Mouse (Mus musculus) liver, embryonic 14.5 days (tissue): ENCODE measurements around the gene Zbtb8a. TPM values are rescaled to one million over a fixed set of nuclear protein-coding genes. Genes with fewer than 3 reads are reported as not detected.

Experiments used
- ATAC-seq: fragments of 200-750 bp; cut with Nextera tagmentation; 2 replicates; pipeline ENCODE4 v1.8.0; 2017; ENCODE audit warnings: moderate number of reproducible peaks, mild to moderate bottlenecking, moderate library complexity; ENCODE audit not compliant: insufficient read depth
- DNase-seq, 3 experiments: peaks; one replicate each; pipeline ENCODE4 v3.0.0-alpha.2; 2012 to 2013; ENCODE audit warnings: low read depth in 3 of 3, low spot score in 3 of 3
- H3K27ac ChIP-seq: fragments of 300-500 bp; sonication (generic); 2 replicates; pipeline ENCODE4 v1.5.1; 2014; ENCODE audit warnings: moderate library complexity, mild to moderate bottlenecking, control low read depth, inconsistent platforms
- H3K27me3 ChIP-seq: fragments of 300-500 bp; sonication (generic); 2 replicates; pipeline ENCODE4 v1.6.1; 2014; ENCODE audit warnings: mild to moderate bottlenecking, low read length, moderate library complexity; ENCODE audit not compliant: control insufficient read depth, insufficient read depth
- H3K36me3 ChIP-seq: fragments of 300-500 bp; sonication (generic); replicated peaks from 2 replicates; pipeline ENCODE4 v1.6.1; 2014; ENCODE audit warnings: low read depth; ENCODE audit not compliant: control insufficient read depth, insufficient read depth
- H3K4me1 ChIP-seq, 2 experiments: fragments of 200-500 bp in 1 of 2; fragments of 300-500 bp in 1 of 2; sonication (generic) in 1 of 2; replicated peaks; 2 replicates each; pipeline ENCODE4 v1.6.1; 2012 to 2014; ENCODE audit warnings: antibody characterized with exemption in 1 of 2, inconsistent platforms in 1 of 2, low read length in 1 of 2; ENCODE audit not compliant: control insufficient read depth in 2 of 2, insufficient read depth in 2 of 2
- H3K4me2 ChIP-seq: fragments of 300-500 bp; sonication (generic); 2 replicates; pipeline ENCODE4 v1.6.1; 2014; ENCODE audit warnings: low read depth, mild to moderate bottlenecking, control low read depth, moderate library complexity
- H3K4me3 ChIP-seq, 2 experiments: fragments of 200-500 bp in 1 of 2; fragments of 300-500 bp in 1 of 2; sonication (generic) in 1 of 2; 2 replicates each; pipeline ENCODE4 v1.5.1; 2012 to 2014; ENCODE audit warnings: low read depth in 2 of 2, low read length in 2 of 2, mild to moderate bottlenecking in 2 of 2, control low read depth in 1 of 2, inconsistent platforms in 1 of 2, moderate library complexity in 1 of 2; ENCODE audit not compliant: insufficient read depth in 1 of 2
- H3K9ac ChIP-seq: fragments of 300-500 bp; sonication (generic); replicated peaks from 2 replicates; pipeline ENCODE4 v1.6.1; 2014; ENCODE audit warnings: mild to moderate bottlenecking, control low read depth, moderate library complexity
- H3K9me3 ChIP-seq: fragments of 300-500 bp; sonication (generic); 2 replicates; pipeline ENCODE4 v1.6.1; 2016; ENCODE audit warnings: low read length, mixed read lengths; ENCODE audit not compliant: control insufficient read depth
- CTCF ChIP-seq: IDR thresholded peaks from 2 replicates; pipeline ENCODE4 v1.5.1; 2016; ENCODE audit warnings: antibody characterized with exemption, low read depth, control low read depth
- EP300 ChIP-seq: IDR thresholded peaks from 2 replicates; pipeline ENCODE4 v1.6.1; 2016; ENCODE audit warnings: antibody characterized with exemption, low read depth
- WGBS: fragments of 180-500 bp; shearing (Covaris S2); extraction: QIAGEN DNeasy Blood & Tissue Kit; methylation state at CpG from one replicate; pipeline ENCODE4 v1.1.7; 2014; ENCODE audit not compliant: insufficient replicate concordance; 5-methylcytosine and 5-hydroxymethylcytosine counted together
- polyA plus RNA-seq, 2 experiments: library from polyadenylated mRNA; depleted of rRNA in 1 of 2; stranded (reverse) in 1 of 2; unstranded in 1 of 2; fragments of >200 nt; fragmentation: Nextera tagmentation in 1 of 2; extraction: Ambion mirVana in 1 of 2; gene quantifications; 2 replicates each; pipeline versions ENCODE4 v1.2.1 to v1.2.3; 2012 to 2014

The Zbtb8a gene
- polyA plus RNA-seq, 2 experiments, result 0.41 to 2.1 TPM

DNA sequence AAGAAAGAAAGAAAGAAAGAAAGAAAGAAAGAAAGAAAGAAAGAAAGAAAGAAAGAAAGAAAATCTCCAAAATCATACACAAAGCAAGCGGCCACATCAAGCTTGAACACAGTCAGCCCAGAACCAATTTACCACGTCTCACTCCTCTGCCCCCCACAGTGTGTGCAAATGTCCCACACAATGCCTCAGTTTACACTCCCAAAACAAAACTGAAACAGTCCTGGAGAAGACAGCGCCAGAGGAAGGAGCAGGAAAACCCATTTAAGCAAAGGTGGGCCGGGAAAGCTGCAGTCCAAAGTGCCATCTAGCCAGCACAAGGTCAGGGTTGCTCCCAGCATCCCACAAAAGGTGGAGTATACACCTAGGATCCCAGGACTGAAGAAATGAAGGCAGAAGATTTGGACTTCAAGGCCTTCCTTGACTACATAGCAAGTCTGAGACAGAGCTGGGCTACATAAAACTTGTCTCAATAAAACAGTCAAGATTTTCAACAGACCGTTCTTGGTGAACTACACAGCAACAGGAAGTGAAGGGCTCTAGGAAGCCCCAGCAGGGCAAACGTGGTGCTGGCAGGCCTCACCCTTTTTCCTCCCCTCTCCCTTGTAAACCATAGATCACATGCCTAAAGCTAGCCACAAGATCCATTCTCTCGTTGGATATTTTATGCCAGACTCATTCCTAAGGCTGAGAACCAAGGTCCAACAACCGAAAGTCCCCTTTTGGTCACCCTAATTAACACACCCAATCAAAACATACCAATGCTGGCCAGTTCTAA lies 4.5 kb downstream of the Zbtb8a start:
- H3K27ac ChIP-seq, result no peak overlapping the region
- H3K9me3 ChIP-seq, result no peaks in the 10 kb centered on the region
- ATAC-seq, result no peak
- DNase-seq, result no peak
- H3K9ac ChIP-seq, result no peak overlapping the region
- H3K27me3 ChIP-seq, result peaks cover 9% of the 10 kb centered on the region
- no peaks in the 10 kb centered on the region for H3K36me3 ChIP-seq
- H3K4me1 ChIP-seq, result peaks cover 8 to 12% of the 10 kb centered on the region in 2 experiments
- TF ChIP-seq EP300 (no peak), CTCF (no peak)
- WGBS, result 45% methylated on average over 8 of the region's 8 CpGs
- H3K4me2 ChIP-seq, result no peak overlapping the region
- no peak overlapping the region for H3K4me3 ChIP-seq

DNA sequence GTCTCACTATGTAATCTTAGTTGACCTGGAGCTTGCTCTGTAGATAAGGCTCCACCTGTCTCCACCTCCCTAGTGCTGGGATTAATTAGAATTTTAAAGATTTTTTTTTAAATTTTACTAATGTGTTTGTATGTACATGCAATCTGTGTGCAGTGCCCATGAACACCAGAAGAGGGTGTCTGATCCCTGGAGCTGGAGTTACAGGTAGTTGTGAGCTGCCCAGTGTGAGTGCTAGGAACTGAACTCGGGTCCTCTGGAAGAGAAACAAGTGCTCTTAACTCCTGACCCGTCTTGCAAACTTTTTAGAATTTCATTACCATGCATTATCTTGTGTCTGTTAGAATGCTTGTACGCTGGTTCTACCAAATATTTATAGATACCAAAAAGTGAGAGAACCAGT lies 6.5 kb downstream of the Zbtb8a start:
- Histone ChIP-seq H3K36me3 (no peaks in the 10 kb centered on the region), H3K9me3 (no peaks in the 10 kb centered on the region), H3K9ac (no peak overlapping the region), H3K4me2 (no peak overlapping the region), H3K4me3 (no peak overlapping the region), H3K4me1 (peaks cover 6 to 12% of the 10 kb centered on the region in 2 experiments), H3K27me3 (no peaks in the 10 kb centered on the region), H3K27ac (no peak overlapping the region)
- no peak for ATAC-seq
- TF ChIP-seq EP300 (no peak), CTCF (peak; percentile 24; the same call in 1 of the 2 replicates)
- WGBS, result 80% methylated on average over 3 of the region's 3 CpGs
- DNase-seq, result no peak

DNA sequence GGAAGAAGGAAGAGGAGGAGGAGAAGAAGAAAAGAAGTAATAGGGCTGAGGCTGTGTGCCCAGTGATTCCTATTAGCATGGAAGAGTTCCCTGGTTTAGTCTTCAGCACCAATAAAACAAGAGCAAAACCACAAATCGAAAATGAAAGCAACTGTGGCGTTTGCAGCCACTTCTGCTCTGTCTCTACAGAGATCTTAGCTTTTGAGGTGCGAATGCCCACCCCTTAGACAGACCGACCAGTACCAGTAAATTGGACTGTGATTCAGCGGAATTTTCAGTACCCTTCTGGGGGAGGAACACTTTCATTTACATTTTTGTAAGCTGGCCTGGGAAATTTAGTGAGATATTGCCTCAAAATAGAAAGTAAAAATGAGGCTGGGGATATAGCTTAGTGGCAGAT lies 12.7 kb downstream of the Zbtb8a start:
- Histone ChIP-seq H3K9ac (no peak overlapping the region), H3K4me3 (peak overlapping the region in 1 of 2 experiments; percentile 13; a peak in 1 of 4 replicates)
- WGBS, result 54% methylated on average over 5 of the region's 5 CpGs

DNA sequence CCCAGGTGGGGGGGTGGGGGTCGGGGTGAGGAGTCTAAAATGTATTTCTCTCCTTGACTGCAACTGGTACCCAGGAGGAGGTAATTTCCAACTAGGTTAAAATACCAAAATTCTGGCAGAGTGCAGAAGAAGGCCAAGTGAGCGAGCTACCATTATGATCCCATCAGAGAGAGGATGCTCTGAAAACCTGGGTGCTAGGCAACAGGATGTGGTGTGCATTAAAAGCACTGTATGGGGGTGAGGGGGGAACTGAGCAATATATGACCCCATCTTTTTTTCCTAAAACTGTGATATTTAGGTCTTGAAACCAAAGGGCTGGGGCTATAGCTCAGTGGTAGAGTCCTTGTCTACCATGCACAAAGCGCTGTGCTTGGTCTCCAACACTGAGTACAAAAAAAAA lies 13.5 kb downstream of the Zbtb8a start:
- DNase-seq (no peak), ATAC-seq (no peak)
- Histone ChIP-seq H3K4me2 (no peak overlapping the region), H3K4me1 (no peaks in the 10 kb centered on the region; a peak in 1 of 4 replicates), H3K27me3 (no peaks in the 10 kb centered on the region), H3K9ac (no peak overlapping the region), H3K27ac (no peak overlapping the region), H3K4me3 (no peak overlapping the region), H3K9me3 (no peaks in the 10 kb centered on the region), H3K36me3 (no peaks in the 10 kb centered on the region)
- TF ChIP-seq CTCF (no peak), EP300 (no peak)
- WGBS, result 64% methylated on average over 3 of the region's 3 CpGs

More for the DNA sequence above, 12.7 kb downstream of the Zbtb8a start:
- no peaks in the 10 kb centered on the region for H3K9me3 ChIP-seq
- H3K36me3 ChIP-seq, result no peaks in the 10 kb centered on the region
- ATAC-seq, result no peak
- TF ChIP-seq EP300, result no peak
- TF ChIP-seq CTCF, result no peak
- H3K4me2 ChIP-seq, result peak overlapping the region; percentile 41
- no peaks in the 10 kb centered on the region; a peak in 1 of 4 replicates for H3K4me1 ChIP-seq
- no peak for DNase-seq
- no peak overlapping the region for H3K27ac ChIP-seq
- no peaks in the 10 kb centered on the region for H3K27me3 ChIP-seq

DNA sequence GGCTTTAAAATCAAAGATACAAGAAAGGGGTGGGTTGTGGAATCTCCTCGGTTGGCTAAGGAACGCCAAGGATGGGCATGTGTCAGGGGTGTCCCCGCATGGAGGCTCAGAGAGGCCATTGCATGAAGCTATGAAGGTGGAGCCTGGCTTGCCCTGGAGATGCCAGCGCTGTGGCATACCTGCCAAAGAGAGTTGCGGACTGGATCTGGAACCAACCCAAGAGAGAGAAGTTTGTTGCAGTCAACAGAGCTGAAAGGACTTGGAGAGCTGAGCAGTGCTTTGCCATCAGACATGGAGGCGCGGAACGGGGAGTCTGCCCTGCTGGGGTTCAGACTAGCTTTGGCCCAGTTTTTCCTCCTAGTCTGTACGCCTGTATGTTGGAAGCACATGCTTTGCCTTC lies 14.5 kb downstream of the Zbtb8a start:
- 81% methylated on average over 9 of the region's 9 CpGs for WGBS
- H3K27me3 ChIP-seq, result no peaks in the 10 kb centered on the region
- H3K27ac ChIP-seq, result no peak overlapping the region
- H3K9ac ChIP-seq, result no peak overlapping the region
- no peak for TF ChIP-seq CTCF
- TF ChIP-seq EP300, result no peak
- H3K36me3 ChIP-seq, result no peaks in the 10 kb centered on the region
- ATAC-seq (no peak), DNase-seq (no peak)
- H3K4me2 ChIP-seq, result no peak overlapping the region
- H3K9me3 ChIP-seq, result no peaks in the 10 kb centered on the region
- H3K4me1 ChIP-seq, result no peaks in the 10 kb centered on the region; a peak in 1 of 4 replicates
- no peak overlapping the region for H3K4me3 ChIP-seq
